ENCODE assay signal across 8 mouse cellular contexts in genomic region chr5:67607804-67608673, GRCm38 (mm10). TPM values are rescaled to one million over a fixed set of nuclear protein-coding genes. Genes with fewer than 3 reads are reported as not detected.
A peak's percentile ranks its signal among the peaks of the same experiment; 100 is the strongest.
DNase-seq lines count a peak whose midpoint lies in the region; ATAC-seq lines count a peak whose summit lies in the region.

Gene Shisa3 (plus strand): TSS chr5:67607882.

- peaks cover 19% of the 10 kb centered on the region for H3K4me1 ChIP-seq in heart, embryonic 13.5 days
- peaks cover 57% of the 10 kb centered on the region for H3K4me1 ChIP-seq in kidney, embryonic 15.5 days

- peak within 1 kb of the TSS; percentile 96 for H3K4me2 ChIP-seq in heart, embryonic 13.5 days
- peak within 1 kb of the TSS; percentile 89 for H3K4me2 ChIP-seq in kidney, embryonic 15.5 days

- no peaks in the 10 kb centered on the region for H3K36me3 ChIP-seq in heart, embryonic 13.5 days
- H3K36me3 ChIP-seq in kidney, embryonic 15.5 days, result peaks cover 13% of the 10 kb centered on the region; the same call in 1 of the 2 replicates
- H3K36me3 ChIP-seq in splenic B cell, adult 2 months (ENCODE audit: control insufficient read depth, insufficient read depth, low read length, poor library complexity, severe bottlenecking), result no peaks in the 10 kb centered on the region

- peaks cover 88% of the 10 kb centered on the region for H3K27me3 ChIP-seq in heart, embryonic 13.5 days (replicated peaks)
- H3K27me3 ChIP-seq in kidney, embryonic 15.5 days, result peaks cover 47% of the 10 kb centered on the region
- H3K27me3 ChIP-seq in splenic B cell, adult 2 months (ENCODE audit: control insufficient read depth, insufficient read depth, low read length, poor library complexity, severe bottlenecking), result peaks cover 4% of the 10 kb centered on the region; the same call in 1 of the 2 replicates

- ATAC-seq in heart, embryonic 13.5 days (ENCODE audit: extremely low read depth, insufficient number of reproducible peaks, low FRiP score, low TSS enrichment), result peak; percentile 63; the same call in 1 of the 2 replicates
- ATAC-seq in kidney, embryonic 15.5 days (replicated peaks; ENCODE audit: low FRiP score), result peak; percentile 83

- DNase-seq in urinary bladder, postnatal 36 days (ENCODE audit: low spot score in 2 of 2), result peak; percentile 7 to 10
- DNase-seq in urinary bladder, adult 2 months (ENCODE audit: low spot score), result no peak
- DNase-seq in embryo, embryonic 11 days, result peak; percentile 71
- DNase-seq in lung, postnatal 36 days, result peak; percentile 18
- peak; percentile 44 for DNase-seq in splenic B cell, adult 2 months (ENCODE audit: low read depth, low spot score)
- DNase-seq in adipocyte (ENCODE audit: low spot score), result no peak

- no peaks in the 10 kb centered on the region for H3K9me3 ChIP-seq in heart, embryonic 13.5 days
- no peaks in the 10 kb centered on the region for H3K9me3 ChIP-seq in kidney, embryonic 15.5 days (replicated peaks)

- peak within 1 kb of the TSS; percentile 65 for H3K4me3 ChIP-seq in heart, embryonic 13.5 days
- H3K4me3 ChIP-seq in kidney, embryonic 15.5 days (replicated peaks), result peak within 1 kb of the TSS; percentile 66

- H3K27ac ChIP-seq in heart, embryonic 13.5 days (replicated peaks), result no peak within 1 kb of the TSS
- peak within 1 kb of the TSS; percentile 95 for H3K27ac ChIP-seq in kidney, embryonic 15.5 days

- WGBS in heart, embryonic 13.5 days, result under 1% methylated on average over 86 of the region's 86 CpGs
- under 1% methylated on average over 86 of the region's 86 CpGs for WGBS in kidney, embryonic 15.5 days

- H3K9ac ChIP-seq in heart, embryonic 13.5 days, result peak within 1 kb of the TSS; percentile 76
- peak within 1 kb of the TSS; percentile 67 for H3K9ac ChIP-seq in kidney, embryonic 15.5 days

RNA-seq across cellular contexts. Expression of gene Shisa3, which starts in this region (rescaled TPM):
- polyA plus RNA-seq in urinary bladder, adult 2 months (2012; rRNA removed), result 0.37 and 0.78 TPM in 2 replicates
- 2.9 and 3.9 TPM in 2 replicates for polyA plus RNA-seq in heart, embryonic 13.5 days (2015; fragmentation: Nextera tagmentation; extraction: Ambion mirVana)
- 116 and 119 TPM in 2 replicates for polyA plus RNA-seq in kidney, embryonic 15.5 days (2015; fragmentation: Nextera tagmentation; extraction: Ambion mirVana)

Comparison
In these comparisons a context has a peak if more than half of its experiments do, and no peak if none do; other contexts are left out.
1. RNA of gene Shisa3 (polyA plus RNA-seq): 116 to 119 TPM in kidney, embryonic 15.5 days; 2.9 to 3.9 TPM in heart, embryonic 13.5 days and 0.37 to 0.78 TPM in urinary bladder, adult 2 months; every median in the first group is over 10 times any median in the second.
2. DNase-seq: peak in urinary bladder, postnatal 36 days (2 of 2), embryo, embryonic 11 days (single experiment), lung, postnatal 36 days (single experiment) and splenic B cell, adult 2 months (single experiment); none in urinary bladder, adult 2 months (single experiment) and adipocyte (single experiment).